ENCODE assay signal across 25 mouse cellular contexts in the genomic region with DNA sequence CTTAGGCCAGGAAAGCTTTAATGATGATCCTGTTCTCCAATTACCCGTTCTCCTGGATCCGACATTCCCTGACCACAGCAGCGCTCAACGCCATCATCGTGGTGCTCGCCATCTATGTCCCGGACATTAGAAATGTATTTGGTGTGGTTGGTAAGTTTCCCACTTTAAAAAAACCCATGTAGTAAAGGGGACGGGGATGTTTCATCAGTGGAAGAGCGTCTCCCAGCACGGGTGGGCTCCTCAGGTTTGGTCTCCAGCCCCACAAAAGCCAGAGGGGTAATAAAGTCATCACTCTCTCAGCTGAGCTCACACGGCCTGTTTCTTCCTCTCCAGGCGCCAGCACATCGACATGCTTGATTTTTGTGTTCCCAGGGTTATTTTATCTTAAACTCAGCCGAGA.
DNase-seq lines count a peak whose midpoint lies in the region; ATAC-seq and TF ChIP-seq lines count a peak whose summit lies in the region.
"Had no signal": no experiment of that assay in that cellular context is flagged by ENCODE, and none has a peak within 500 bp of the region (broad histone marks: within the 10 kb centered on the region; RNA-seq: fewer than 3 reads in every experiment).

No protein-coding gene starts in this region.

- intact Hi-C loops in heart, adult 2 months (cut with DNase I), result no loop called here

- 72% methylated on average over 14 of the region's 14 CpGs for WGBS in heart, embryonic 11.5 days (ENCODE audit: insufficient replicate concordance)
- WGBS in heart, adult 2 months, result 63% methylated on average over 14 of the region's 14 CpGs
- WGBS in heart, postnatal 0 days, result 70% methylated on average over 14 of the region's 14 CpGs
- 83% methylated on average over 14 of the region's 14 CpGs for WGBS in midbrain, embryonic 11.5 days
- WGBS in midbrain, embryonic 10.5 days, result 78% methylated on average over 14 of the region's 14 CpGs

- H3K27ac ChIP-seq in heart, embryonic 11.5 days (ENCODE audit: low read depth, low read length), result peak overlapping the region; percentile 73
- no peak overlapping the region for H3K27ac ChIP-seq in heart, adult 2 months
- H3K27ac ChIP-seq in heart, postnatal 0 days (ENCODE audit: low read depth), result peak overlapping the region; percentile 36
- H3K27ac ChIP-seq in midbrain, embryonic 11.5 days (ENCODE audit: low read depth, low read length), result no peak overlapping the region
- H3K27ac ChIP-seq in midbrain, embryonic 10.5 days (replicated peaks), result no peak overlapping the region
- H3K27ac ChIP-seq: forebrain, embryonic 13.5 days; hindbrain, embryonic 10.5 days; layer of hippocampus, adult 2 months; liver, embryonic 12.5 days; midbrain, embryonic 13.5 days; stomach, postnatal 0 days had no signal

- TF ChIP-seq EP300 in heart, adult 2 months (IDR thresholded peaks at IDR 0.05; ENCODE audit: insufficient read depth, low read depth, low read length), result no peak
- TF ChIP-seq EP300 in heart, postnatal 0 days (IDR thresholded peaks at IDR 0.05; ENCODE audit: low read depth), result no peak

- no peak for DNase-seq in heart, adult 2 months
- no peak for DNase-seq in heart, postnatal 0 days (ENCODE audit: low spot score)
- DNase-seq in heart, adult 9 months (ENCODE audit: low spot score in 2 of 2), result no peak
- peak; percentile 71 for DNase-seq in midbrain, embryonic 11.5 days (ENCODE audit: low spot score, missing footprints)
- no peak for DNase-seq in midbrain, embryonic 10.5 days (ENCODE audit: low spot score)
- no peak for DNase-seq in retina, embryonic 14.5 days (ENCODE audit: low spot score)
- DNase-seq: adrenal gland, adult 2 months; B cell, adult 2 months; cerebellum, adult 11 months; cerebellum, adult 9-11 months; kidney, postnatal 25 days; lung, adult 18-20 months; thymus, adult 2 months; thymus, postnatal 4 days had no signal

- TF ChIP-seq CTCF in heart, adult 2 months (IDR thresholded peaks at IDR 0.05), result no peak
- no peak for TF ChIP-seq CTCF in heart, postnatal 0 days (IDR thresholded peaks at IDR 0.05; ENCODE audit: low read depth)

- H3K27me3 ChIP-seq in heart, embryonic 11.5 days (ENCODE audit: control insufficient read depth, insufficient read depth, low read length), result no peaks in the 10 kb centered on the region
- H3K27me3 ChIP-seq in heart, adult 2 months (ENCODE audit: control insufficient read depth, insufficient read depth, low read length), result no peaks in the 10 kb centered on the region
- H3K27me3 ChIP-seq in heart, postnatal 0 days (ENCODE audit: control insufficient read depth, insufficient read depth, low read length), result no peaks in the 10 kb centered on the region
- no peaks in the 10 kb centered on the region for H3K27me3 ChIP-seq in midbrain, embryonic 11.5 days (ENCODE audit: control insufficient read depth, insufficient read depth, low read length)
- no peaks in the 10 kb centered on the region for H3K27me3 ChIP-seq in midbrain, embryonic 10.5 days (ENCODE audit: low read depth, poor library complexity, severe bottlenecking)
- H3K27me3 ChIP-seq: CH12.LX; forebrain, embryonic 13.5 days; liver, embryonic 12.5 days; midbrain, embryonic 13.5 days had no signal

- no peaks in the 10 kb centered on the region for H3K9me3 ChIP-seq in heart, embryonic 11.5 days (replicated peaks; ENCODE audit: control insufficient read depth, low read length)
- H3K9me3 ChIP-seq in heart, postnatal 0 days (replicated peaks; ENCODE audit: control insufficient read depth, low read length), result no peaks in the 10 kb centered on the region
- no peaks in the 10 kb centered on the region for H3K9me3 ChIP-seq in midbrain, embryonic 11.5 days (ENCODE audit: control insufficient read depth, low read length)
- no peaks in the 10 kb centered on the region for H3K9me3 ChIP-seq in midbrain, embryonic 10.5 days (replicated peaks)
- H3K9me3 ChIP-seq: forebrain, embryonic 13.5 days; G1E; hindbrain, embryonic 10.5 days; liver, embryonic 12.5 days; midbrain, embryonic 13.5 days had no signal

- no peak for TF ChIP-seq POLR2A in heart, adult 2 months (IDR thresholded peaks at IDR 0.05; ENCODE audit: insufficient read depth, low read depth, low read length)

- H3K4me1 ChIP-seq in heart, embryonic 11.5 days (ENCODE audit: control insufficient read depth, insufficient read depth, low read length), result peaks cover 12% of the 10 kb centered on the region
- no peaks in the 10 kb centered on the region; the same call in 1 of the 2 replicates for H3K4me1 ChIP-seq in heart, adult 2 months (ENCODE audit: control insufficient read depth, insufficient read depth, low read length)
- H3K4me1 ChIP-seq in heart, postnatal 0 days (ENCODE audit: control insufficient read depth, insufficient read depth), result peaks cover 20% of the 10 kb centered on the region
- no peaks in the 10 kb centered on the region for H3K4me1 ChIP-seq in midbrain, embryonic 11.5 days (ENCODE audit: control insufficient read depth, insufficient read depth, low read length)
- peaks cover 16% of the 10 kb centered on the region for H3K4me1 ChIP-seq in midbrain, embryonic 10.5 days
- H3K4me1 ChIP-seq: liver, embryonic 12.5 days had no signal

- ATAC-seq in heart, embryonic 11.5 days (replicated peaks; ENCODE audit: insufficient number of reproducible peaks, low FRiP score, low TSS enrichment), result no peak
- no peak for ATAC-seq in heart, postnatal 0 days (ENCODE audit: insufficient read depth, low read depth)
- no peak for ATAC-seq in midbrain, embryonic 11.5 days (ENCODE audit: low FRiP score)
- ATAC-seq: forebrain, embryonic 13.5 days; hindbrain, embryonic 16.5 days; intestine, postnatal 0 days; liver, embryonic 12.5 days; midbrain, embryonic 13.5 days had no signal

- H3K79me2 ChIP-seq in heart, adult 2 months (replicated peaks; ENCODE audit: control insufficient read depth, insufficient read depth, low read length), result no peaks in the 10 kb centered on the region

- H3K4me3 ChIP-seq in heart, embryonic 11.5 days (ENCODE audit: low read depth, low read length), result no peak overlapping the region
- no peak overlapping the region for H3K4me3 ChIP-seq in heart, adult 2 months
- H3K4me3 ChIP-seq in heart, postnatal 0 days (ENCODE audit: low read depth, low read length), result no peak overlapping the region
- no peak overlapping the region for H3K4me3 ChIP-seq in midbrain, embryonic 11.5 days (ENCODE audit: low read depth, low read length)
- no peak overlapping the region for H3K4me3 ChIP-seq in midbrain, embryonic 10.5 days
- H3K4me3 ChIP-seq: forebrain, embryonic 13.5 days; hindbrain, embryonic 10.5 days; layer of hippocampus, adult 2 months; liver, embryonic 12.5 days; midbrain, embryonic 13.5 days had no signal

- H3K9ac ChIP-seq in heart, embryonic 11.5 days (ENCODE audit: low read depth, low read length), result no peak overlapping the region
- no peak overlapping the region for H3K9ac ChIP-seq in heart, adult 2 months (ENCODE audit: low read depth, low read length)
- H3K9ac ChIP-seq in heart, postnatal 0 days (replicated peaks; ENCODE audit: low read depth, low read length), result no peak overlapping the region
- H3K9ac ChIP-seq in midbrain, embryonic 11.5 days (ENCODE audit: low read length), result no peak overlapping the region
- H3K9ac ChIP-seq: forebrain, embryonic 13.5 days; liver, embryonic 12.5 days; midbrain, embryonic 13.5 days had no signal

- no peak overlapping the region for H3K4me2 ChIP-seq in heart, embryonic 11.5 days
- no peak overlapping the region for H3K4me2 ChIP-seq in heart, postnatal 0 days (ENCODE audit: low read depth, low read length)
- H3K4me2 ChIP-seq in midbrain, embryonic 11.5 days, result no peak overlapping the region
- H3K4me2 ChIP-seq: forebrain, embryonic 13.5 days; liver, embryonic 12.5 days; midbrain, embryonic 13.5 days had no signal

- no peaks in the 10 kb centered on the region for H3K36me3 ChIP-seq in heart, embryonic 11.5 days (ENCODE audit: control insufficient read depth, insufficient read depth, low read length)
- no peaks in the 10 kb centered on the region for H3K36me3 ChIP-seq in heart, adult 2 months (ENCODE audit: control insufficient read depth, insufficient read depth, low read length)
- H3K36me3 ChIP-seq in heart, postnatal 0 days (replicated peaks; ENCODE audit: control insufficient read depth, insufficient read depth, low read length), result no peaks in the 10 kb centered on the region
- no peaks in the 10 kb centered on the region for H3K36me3 ChIP-seq in midbrain, embryonic 11.5 days (ENCODE audit: control insufficient read depth, insufficient read depth, low read length)
- no peaks in the 10 kb centered on the region for H3K36me3 ChIP-seq in midbrain, embryonic 10.5 days
- H3K36me3 ChIP-seq: hindbrain, embryonic 10.5 days; liver, embryonic 12.5 days; midbrain, embryonic 13.5 days had no signal

Comparison
In these comparisons a context has a peak if more than half of its experiments do, and no peak if none do; other contexts are left out.
1. H3K27ac ChIP-seq: peak in heart, embryonic 11.5 days (single experiment) and heart, postnatal 0 days (single experiment); none in heart, adult 2 months (single experiment), midbrain, embryonic 11.5 days (single experiment) and midbrain, embryonic 10.5 days (single experiment).